Mouse (Mus musculus): ENCODE measurements around the gene Pla2g10. TPM values are rescaled to one million over a fixed set of nuclear protein-coding genes. Genes with fewer than 3 reads are reported as not detected.

Gene Pla2g10
- total RNA-seq, 2 experiments from 2014 or later: not detected

GRCm38 (mm10) chr16:13667878-13668343 lies 62.9 kb downstream of the Pla2g10 start, which contains the start of gene Parn:
Parn (minus strand) TSS chr16:13668170.
- peak; percentile 89 for DNase-seq (ENCODE audit: low spot score)
- intact Hi-C loops (cut with DNase I): no loop called here

Other genes with a start within 250 kb of the Pla2g10 start
- 10 to 100 TPM in 1 of 2 experiments, 1 to 10 TPM in 1; 8.5 to 10.4 TPM for gene Parn, start 62.8 kb downstream of the Pla2g10 start, total RNA-seq (2021)
- 10 to 100 TPM; 44.6 to 51.7 TPM for gene Bfar, start 59.1 kb downstream of the Pla2g10 start, total RNA-seq (2021)
- gene 3110001I22Rik, start 59.1 kb downstream of the Pla2g10 start, total RNA-seq (2021): 1 to 10 TPM; 2.2 TPM
- gene Rrn3, start 49.7 kb upstream of the Pla2g10 start, total RNA-seq (2021): 10 to 100 TPM; 37.5 to 38.3 TPM
- 10 to 100 TPM; 47.9 to 49.4 TPM for gene Ntan1, start 87.9 kb upstream of the Pla2g10 start, total RNA-seq (2021)
- 10 to 100 TPM; 73.2 to 75.2 TPM for gene Pdxdc1, start 172.1 kb upstream of the Pla2g10 start, total RNA-seq (2021)
- gene Mpv17l, start 172.2 kb upstream of the Pla2g10 start, total RNA-seq (2021): under 1 TPM; 0.45 to 0.81 TPM

All from heart, postnatal 25 days (tissue).